Mouse (Mus musculus) adrenal gland, adult (tissue): ENCODE results near the gene Slc39a5.

Source experiments
- DNase-seq, 2 experiments: peaks; one replicate each; pipeline ENCODE4 v3.0.0; 2022 to 2023; ENCODE audit warnings: low spot score in 1 of 2; ENCODE audit not compliant: inconsistent age in 2 of 2

The Slc39a5 gene

DNA sequence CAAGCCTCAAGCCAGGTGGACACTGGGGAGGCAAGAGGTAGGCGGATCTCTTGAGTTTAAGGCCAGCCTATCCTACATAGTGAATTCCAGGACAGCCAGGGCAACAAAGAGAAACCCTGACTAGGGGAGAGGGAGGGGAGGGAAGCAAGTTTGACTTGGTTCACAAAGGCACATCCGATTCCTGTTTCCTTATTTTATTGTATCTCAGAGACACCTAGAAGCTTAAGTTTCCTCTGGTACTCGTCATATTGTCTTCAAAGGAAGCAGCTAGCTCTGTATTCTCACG, 9.5 kb upstream of the Slc39a5 start:
- DNase-seq: peak in 1 of 2 experiments; percentile 57

DNA sequence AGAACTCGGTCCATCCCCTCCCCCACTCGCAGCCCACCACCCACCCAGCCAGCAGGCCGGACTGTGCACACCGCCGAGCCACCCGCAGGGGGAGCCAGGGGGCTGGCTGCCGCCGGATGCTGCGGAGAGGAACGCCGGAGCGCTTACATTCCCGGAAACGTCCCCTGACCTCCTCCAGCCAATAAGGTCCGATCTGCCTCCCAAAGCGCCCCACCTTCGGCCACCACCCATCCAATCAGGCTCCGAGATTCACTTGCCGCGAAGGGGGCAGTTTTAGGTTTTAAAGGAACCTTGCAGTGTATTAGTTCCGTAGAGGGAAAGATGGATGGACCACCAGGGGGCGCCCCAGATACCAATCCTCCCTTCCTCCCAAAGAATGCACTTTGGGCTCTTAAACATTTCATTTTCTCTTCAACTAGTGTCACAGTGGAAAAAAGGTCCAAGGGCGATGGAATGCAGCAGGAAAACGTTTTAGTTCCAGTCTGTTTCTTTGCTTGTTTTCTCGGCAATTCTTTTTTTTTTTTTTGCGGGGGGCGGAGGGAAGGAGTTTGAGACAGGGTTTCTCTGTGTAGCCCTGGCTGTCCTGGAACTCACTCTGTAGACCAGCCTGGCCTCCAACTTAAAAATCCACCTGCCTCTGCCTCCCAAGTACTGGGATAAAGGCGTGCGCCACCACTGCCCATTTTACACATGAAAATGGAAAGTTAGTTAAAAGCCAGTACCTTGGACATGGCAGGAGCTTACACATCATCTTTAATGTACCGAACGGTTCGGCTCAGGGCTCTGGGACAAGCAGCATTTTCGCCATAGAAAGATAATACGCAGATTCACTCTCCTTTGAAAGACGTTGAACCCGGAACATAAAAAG, 8.9 kb upstream of the Slc39a5 start:
- DNase-seq: peak; percentile 98 to 99

DNA sequence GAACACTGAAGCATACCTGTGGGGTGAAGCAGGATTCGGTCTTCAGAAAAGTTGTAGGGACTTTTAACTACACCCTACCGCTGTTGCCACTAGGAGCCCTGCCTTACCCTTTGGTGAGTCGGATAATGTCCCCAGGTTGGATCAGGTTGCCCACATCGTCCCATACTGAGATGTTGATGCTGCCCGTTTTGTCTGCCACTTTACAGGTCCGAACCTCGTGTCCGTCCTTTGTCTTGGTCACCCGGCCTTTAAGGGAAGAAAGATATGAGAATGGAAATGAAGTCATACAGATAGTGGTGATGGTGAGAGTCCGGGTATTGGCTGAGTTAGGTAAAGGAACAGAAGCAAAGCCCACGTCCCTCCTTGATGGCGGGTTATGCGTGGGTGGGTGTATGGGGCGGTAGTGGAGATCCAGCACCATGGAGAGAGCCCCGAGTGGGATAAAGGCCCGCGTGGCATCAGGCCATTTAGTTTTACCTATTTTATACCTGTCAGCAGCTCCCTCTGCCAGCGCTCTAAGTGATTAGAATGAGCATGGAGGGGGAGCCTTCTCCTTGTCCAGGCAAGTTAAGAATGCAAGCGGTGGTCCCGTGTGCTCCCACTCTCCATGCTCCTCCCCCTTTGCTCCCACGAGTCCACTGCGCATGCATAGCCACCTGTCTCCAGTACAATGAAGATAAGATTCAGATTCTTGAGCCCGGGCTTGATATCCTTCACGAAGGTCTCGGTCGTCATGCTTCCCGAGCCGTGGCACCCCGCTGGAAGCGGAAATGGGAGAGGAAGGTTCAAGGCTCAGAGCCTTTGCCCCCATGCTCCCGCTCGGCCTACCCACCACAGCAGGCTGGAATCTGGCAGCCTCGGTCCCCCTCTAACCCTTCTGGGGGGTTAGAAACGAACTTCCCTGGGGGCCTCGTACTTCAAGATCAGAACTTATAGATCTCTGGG, 7.8 kb upstream of the Slc39a5 start:
- DNase-seq: peak in 1 of 2 experiments; percentile 54

DNA sequence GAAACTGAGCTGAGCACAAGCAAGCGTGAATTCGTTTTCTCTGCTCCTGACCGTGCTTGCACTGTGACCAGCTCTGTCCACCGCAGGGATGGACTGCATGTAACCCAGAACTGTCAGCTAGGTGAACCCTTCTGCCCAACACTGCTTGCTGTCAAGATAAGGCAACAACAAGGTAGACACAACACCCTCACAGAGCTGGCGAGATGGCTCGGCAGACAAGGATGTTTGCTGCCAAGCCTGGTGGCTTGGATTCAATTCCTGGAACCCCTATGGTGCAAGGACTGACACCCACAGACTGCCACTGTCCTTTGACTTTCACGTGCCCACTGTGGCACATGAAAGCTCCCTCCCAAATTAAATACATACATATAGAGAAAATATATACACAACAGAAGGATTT, 2.9 kb upstream of the Slc39a5 start:
- DNase-seq: no peak

DNA sequence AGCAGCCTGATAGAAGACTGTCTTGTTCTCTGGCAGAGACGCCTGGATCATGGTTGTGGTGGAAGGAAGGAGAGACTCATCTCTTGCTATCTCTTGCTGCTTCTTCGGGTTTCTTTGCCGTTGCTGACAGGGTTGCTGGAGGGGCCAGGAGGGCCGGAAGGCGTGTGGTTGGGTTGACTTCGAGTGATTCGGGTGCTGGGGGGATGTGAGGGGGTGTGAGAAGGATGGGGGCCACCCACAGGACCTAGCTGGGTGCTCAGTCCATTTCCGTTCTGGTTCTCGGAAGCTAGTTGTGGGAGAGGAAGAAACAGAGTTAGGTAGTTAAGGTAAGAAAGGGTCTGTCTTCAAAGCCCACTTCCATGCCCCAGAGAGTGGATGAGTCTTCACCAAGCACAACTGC, 609 bp upstream of the Slc39a5 start:
- no peak for DNase-seq

DNA sequence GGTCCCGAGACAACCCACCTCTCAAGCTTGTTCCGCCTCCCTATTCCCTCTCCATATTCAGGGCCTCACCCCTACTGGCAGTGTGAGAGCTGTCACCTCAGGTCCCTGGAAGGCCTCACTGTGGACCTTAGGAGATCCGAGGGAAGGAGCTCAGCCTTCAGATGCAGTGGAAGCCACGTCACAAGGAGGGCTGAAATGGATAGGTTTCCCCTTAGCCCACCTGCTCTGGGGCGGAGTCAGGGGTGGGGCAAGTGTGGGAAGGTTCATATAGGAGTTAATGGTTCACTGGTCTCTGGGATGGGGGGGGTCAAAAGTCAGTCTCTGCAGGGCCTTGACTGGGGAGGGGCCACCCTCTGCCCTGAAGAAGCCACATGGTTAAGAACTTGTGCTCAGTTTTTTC, 691 bp downstream of the Slc39a5 start:
- no peak for DNase-seq

DNA sequence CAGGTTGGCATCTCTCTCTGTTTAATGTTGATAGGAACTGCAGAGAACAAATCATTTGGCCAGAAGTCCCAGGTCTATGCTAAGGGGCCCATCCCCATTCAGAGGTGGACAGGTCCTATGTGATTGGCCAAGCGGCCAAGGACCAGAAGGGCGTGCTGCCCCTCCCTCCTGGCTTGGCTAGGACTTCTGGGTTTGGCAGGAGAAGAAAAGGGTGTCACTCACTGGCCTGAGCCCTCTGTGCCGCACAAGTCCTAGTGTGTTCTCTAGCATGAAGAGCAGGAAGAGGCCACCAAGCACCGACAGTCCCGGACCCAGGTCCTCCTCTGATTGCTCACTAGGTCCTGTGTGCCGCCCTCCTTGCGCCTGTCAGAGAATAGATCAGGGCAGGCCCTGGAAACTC, 3.6 kb downstream of the Slc39a5 start:
- DNase-seq: peak; percentile 56 to 70

DNA sequence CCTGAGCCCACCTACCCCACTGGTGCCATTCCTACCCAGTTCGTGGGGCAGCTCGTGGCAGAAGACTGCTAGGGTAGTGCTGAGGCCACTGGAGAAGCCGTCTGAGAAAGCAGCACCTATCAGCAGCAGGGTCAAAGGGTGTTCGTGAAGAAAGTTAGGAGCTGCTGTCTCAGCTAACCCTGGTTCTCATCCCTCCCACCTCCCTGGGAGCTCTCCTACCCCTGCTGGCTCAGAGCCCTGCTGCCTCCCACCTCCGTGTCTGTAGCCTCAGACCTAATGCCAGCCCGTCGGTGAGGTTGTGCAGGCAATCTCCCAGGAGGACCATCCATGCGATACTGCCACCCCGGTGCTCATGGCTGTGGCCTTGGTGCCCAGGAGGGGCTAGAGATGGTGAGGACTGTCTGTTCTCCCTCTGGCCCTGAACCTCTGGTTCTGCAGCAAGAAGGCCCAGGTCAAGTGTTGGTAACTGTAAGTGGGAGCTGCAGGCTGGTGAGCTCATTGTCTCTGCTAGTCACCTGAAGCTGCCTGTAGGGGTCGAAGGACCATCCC, 4.2 kb downstream of the Slc39a5 start:
- peak; percentile 63 to 68 for DNase-seq

DNA sequence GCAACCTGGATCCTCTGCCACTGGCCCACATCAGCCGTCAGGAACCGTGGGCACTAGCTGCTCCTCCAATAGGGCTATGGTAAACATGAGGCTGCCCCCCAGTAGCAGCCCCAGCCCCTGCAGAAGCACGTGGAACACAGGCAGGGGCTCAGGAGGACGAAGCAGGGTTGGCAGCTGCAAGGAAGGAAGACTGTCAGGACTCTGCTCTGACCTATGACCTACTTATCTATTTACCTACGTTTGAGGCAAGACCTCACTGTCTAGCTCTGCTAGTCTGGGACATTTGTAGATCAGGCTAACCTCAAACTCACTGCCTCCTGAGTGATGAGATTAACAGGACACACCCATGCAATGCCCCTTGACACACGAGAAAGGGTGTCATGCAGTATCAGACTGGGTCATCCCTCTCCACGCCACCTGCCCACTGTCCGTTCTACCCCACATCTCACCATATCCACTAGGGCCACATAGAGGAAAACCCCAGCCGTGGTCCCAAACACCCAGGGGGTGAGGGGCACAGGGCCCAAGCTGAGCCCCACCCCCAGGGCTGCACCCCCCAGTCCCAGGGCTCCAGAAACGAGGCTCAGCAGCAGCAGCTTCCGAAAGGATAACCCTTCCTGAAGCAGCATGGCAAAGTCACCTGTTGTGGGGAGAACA, 4.9 kb downstream of the Slc39a5 start:
- DNase-seq: peak in 1 of 2 experiments; percentile 45

DNA sequence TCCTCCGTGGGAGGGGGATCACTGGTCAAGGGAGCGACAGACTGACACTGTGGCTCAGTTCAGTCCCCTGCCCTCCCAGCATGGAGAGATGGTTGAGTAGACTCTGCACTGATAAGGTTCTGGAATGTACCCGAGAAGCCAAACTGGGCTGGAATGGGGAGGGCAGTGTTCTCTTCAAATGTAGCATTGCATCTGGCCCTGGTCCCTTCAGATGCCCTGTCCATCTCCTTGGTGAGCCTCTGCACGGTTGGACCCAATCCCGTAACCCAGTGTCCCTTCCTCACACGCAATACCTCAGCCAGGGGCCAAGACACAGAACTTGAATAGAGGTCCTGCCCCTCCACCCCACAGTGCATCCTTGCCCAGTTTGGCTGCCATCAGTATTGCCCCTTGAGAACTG, 9.2 kb downstream of the Slc39a5 start:
- DNase-seq: peak in 1 of 2 experiments; percentile 46

DNA sequence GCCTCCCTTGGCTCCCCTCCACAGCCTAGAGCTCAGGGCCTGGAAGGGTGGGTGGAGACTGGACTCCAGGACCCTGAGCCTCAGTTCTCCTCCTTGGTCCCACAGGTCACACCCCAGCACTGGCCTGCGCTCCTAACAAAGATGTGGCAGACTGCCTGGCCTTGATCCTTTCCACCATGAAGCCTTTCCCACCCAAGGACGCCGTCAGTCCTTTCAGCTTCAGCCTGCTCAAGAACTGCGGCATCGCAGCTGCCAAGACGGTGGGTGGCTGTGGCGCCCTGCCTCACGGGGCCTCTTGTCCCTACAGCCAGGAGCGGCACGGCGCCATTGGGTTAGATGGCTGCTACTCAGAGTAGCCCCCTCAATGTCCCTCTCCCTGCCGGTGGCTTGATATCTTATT, 10.7 kb downstream of the Slc39a5 start:
- DNase-seq: peak; percentile 79 to 85

DNA sequence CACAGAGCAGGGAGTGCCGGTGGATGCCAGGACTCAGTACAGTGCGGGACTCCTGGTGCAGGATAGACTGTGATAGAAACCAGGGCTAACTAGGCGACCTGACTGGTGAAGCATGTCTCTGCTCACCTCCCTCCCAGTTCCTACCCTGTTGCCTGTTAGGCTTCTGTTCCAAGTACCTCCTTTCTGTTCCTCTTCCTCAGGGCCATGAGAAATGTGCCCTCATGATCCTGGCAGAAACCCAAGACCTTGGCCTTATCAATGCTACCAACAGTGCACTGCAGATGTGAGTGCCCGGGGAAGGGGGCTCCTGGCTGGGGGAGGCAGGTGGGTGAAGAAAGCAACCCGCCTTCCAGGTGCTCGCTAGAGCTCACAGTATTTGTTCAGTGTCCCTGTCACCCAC, 11.5 kb downstream of the Slc39a5 start:
- DNase-seq: peak; percentile 89 to 95

DNA sequence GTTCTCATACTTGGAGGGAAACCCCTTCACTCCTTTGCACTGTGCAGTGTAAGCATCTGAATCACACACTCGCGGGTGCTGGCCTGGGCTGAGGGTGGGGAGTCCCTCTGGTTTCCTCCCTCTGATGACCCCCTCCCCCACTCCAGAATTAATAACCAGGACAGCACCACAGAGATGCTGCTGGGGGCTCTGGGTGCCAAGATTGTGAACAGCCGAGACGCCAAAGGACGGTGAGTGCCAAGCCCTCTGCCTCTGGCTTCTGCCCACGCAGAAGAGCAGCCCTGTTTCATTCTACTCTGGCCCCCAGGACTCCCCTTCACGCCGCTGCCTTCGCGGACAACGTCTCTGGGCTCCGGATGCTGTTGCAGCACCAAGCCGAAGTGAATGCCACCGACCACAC, 12.1 kb downstream of the Slc39a5 start:
- DNase-seq: no peak

DNA sequence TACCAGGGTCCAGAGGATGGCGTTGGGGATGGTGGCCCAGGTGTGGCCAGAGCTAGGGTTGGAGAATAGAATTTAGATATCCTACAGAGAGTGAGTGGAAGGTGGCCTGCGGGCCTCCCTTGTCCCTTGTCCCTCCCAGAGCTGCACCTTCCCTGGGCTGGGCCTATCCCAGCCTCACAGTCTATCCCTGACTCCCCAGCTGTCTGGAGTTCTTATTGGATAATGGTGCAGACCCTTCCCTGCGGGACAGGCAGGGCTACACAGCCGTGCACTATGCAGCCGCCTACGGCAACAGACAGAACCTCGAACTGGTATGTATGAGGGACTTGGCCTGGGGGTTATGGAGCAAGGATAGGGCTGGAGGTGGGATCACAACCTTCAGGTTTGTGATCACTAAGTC, 15.1 kb downstream of the Slc39a5 start:
- no peak for DNase-seq

DNA sequence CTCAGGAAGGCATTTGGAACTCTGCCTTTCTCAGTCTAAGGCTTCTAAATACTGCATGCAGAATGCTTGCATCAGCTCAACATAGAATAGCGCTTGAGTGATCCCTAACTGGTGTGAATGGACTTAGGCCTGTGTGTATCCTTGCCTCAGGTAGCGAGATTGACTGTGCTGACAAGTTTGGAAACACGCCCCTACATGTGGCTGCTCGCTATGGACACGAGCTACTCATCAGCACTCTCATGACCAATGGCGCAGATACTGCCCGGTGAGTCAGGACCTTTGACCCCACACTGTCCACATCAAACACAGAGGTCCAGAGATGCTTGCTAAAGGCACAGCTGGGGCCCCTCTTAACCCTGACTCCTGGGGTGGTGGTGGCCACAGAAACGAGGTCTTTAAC, 18.5 kb downstream of the Slc39a5 start:
- DNase-seq: no peak

DNA sequence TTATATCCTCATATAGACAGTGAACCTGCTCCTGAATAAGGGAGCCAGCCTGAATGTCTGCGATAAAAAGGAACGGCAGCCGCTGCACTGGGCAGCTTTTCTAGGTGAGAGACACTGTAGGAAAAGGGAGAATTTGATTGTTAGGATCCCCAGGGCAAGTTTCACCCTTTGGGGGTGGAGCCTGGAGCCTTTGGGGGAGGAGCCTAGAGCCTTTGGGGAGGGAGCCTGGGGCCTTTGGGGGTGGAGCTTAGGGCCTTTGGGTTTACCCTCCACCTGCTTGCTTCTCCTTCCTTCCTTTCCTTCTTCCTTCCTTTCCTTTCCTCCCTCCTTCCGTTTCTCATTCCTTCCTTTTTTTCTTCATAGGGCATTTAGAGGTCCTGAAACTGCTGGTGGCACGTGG, 20.5 kb downstream of the Slc39a5 start:
- no peak for DNase-seq

DNA sequence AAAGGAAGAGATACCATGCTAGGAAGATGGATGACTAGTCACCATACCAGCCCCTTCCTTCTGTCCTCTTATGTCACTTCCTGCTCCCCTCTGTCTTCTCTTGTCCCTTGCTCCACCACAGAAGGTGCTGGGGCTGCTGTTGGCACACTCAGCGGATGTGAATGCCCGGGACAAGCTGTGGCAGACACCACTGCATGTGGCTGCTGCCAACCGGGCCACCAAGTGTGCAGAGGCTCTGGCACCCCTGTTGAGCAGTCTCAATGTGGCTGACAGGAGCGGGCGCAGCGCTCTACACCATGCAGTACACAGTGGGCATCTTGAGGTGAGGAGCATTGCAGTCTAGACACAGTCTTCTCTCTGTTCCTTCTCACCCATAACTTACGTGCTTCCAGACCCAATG, 21.8 kb downstream of the Slc39a5 start:
- no peak for DNase-seq

DNA sequence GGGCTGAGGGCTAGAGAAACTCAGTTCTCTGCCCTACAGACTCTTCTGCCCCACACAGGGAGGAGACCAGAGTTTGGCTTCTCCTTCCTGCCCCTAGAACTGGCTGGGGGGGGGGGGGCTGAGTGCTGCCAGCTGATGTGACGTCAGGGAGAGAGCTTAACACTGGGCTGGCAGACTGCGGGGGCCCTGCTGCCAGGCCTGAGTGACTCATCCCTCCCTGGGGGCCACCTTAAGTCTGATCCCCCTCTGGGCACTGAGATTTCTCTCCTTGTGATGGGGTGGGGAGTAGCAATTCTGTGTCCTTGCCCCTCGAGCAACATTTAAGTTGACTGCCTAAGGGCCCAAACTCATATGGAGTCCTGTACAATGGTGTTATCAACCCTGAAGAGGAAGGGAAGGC, 22.6 kb downstream of the Slc39a5 start:
- DNase-seq: peak; percentile 64 to 71

DNA sequence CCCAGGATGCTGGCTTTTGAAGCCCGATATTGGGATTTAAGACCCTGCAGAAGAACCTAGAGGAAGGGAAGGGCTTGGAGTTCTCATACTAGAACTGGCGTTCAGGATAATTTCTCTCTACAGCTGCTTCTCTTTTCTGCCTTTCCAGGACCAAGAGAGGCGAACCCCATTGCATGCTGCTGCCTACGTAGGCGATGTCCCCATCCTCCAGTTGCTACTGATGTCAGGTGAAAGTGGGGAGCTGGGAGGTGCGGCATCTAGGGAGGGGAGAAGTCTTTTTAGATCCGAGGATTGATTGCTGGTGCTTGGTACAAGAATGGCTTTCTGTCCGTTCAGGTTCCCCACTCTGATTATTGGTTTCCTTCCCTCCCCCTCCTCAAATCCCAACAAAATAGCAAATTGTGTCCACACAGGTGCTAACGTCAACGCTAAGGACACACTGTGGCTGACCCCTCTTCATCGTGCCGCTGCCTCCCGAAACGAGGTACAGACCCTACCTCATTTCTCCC, 23.0 kb downstream of the Slc39a5 start:
- DNase-seq: peak in 1 of 2 experiments; percentile 57

DNA sequence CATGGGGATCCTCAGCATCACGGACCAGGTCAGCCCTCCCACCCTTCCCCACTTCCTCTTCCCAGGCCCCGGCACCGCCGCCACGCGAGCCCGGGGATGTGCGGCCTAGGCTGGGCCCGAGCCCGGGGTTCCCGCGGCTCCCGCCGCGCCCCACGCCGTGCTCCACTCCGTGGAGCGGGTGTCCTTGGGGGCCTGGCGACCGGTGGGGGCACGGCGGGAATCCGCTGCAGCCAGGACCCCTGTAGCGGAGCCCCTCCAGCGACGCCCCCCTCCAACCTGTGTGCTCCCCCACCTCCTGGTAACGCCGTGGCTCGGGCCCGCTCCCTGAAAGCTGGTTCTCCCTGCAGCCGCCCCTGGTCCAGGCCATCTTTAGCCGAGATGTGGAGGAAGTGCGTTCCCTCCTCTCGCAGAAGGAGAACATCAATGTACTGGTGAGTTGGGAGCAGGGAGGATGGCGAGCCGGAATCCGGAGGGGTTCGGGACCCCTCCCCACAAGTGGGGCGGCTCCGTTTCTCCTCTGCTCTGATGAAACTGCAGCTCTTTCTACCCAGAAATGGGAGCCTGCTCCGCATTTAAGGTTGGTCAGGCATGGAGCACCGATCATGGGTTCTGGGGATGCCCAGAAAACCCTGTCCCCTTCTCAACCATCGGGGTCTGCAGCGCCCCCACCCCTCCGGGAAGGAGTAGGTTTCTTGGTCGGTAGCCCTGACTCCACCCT, 23.6 kb downstream of the Slc39a5 start:
- peak in 1 of 2 experiments; percentile 66 for DNase-seq
